Mouse (Mus musculus) cerebellum, adult 18-20 months (tissue): ENCODE measurements around the gene Gpr4.
A peak's percentile ranks its signal among the peaks of the same experiment; 100 is the strongest.

Experiments
- DNase-seq, 2 experiments: peaks; one replicate each; pipeline ENCODE4 v3.0.0; 2021

Gpr4 gene

GRCm38 (mm10) chr7:19211996-19212755, at the start of gene Gpr4:
Gpr4 (plus strand) TSS chr7:19212538.
- no peak for DNase-seq

GRCm38 (mm10) chr7:19162928-19163327, 49.4 kb upstream of the Gpr4 start:
- DNase-seq: no peak

- no peak for DNase-seq
These were observed 48.6 kb upstream of the Gpr4 start for GRCm38 (mm10) chr7:19163752-19164151.

GRCm38 (mm10) chr7:19164189-19164588, 48.1 kb upstream of the Gpr4 start:
- no peak for DNase-seq

- DNase-seq: no peak
These were observed 47.4 kb upstream of the Gpr4 start for GRCm38 (mm10) chr7:19164978-19165377.

- DNase-seq: no peak
These were observed 46.5 kb upstream of the Gpr4 start, which contains the start of gene Gipr for GRCm38 (mm10) chr7:19165656-19166423. Gipr (minus strand) TSS chr7:19166127.

GRCm38 (mm10) chr7:19166990-19167389, 45.3 kb upstream of the Gpr4 start:
- DNase-seq: no peak

- no peak for DNase-seq
These were observed 42.8 kb upstream of the Gpr4 start for GRCm38 (mm10) chr7:19169506-19169905.

- DNase-seq: no peak
These were observed 42.2 kb upstream of the Gpr4 start for GRCm38 (mm10) chr7:19170142-19170541.

GRCm38 (mm10) chr7:19171831-19172230, 40.5 kb upstream of the Gpr4 start:
- DNase-seq: peak; percentile 46 to 52

GRCm38 (mm10) chr7:19172874-19173273, 39.5 kb upstream of the Gpr4 start:
- peak; percentile 69 to 74 for DNase-seq

- peak; percentile 84 to 91 for DNase-seq
These were observed 36.4 kb upstream of the Gpr4 start, which contains the start of gene Eml2 for GRCm38 (mm10) chr7:19175708-19176515. Eml2 (plus strand) TSS chr7:19176421.

GRCm38 (mm10) chr7:19176516-19176947, 35.8 kb upstream of the Gpr4 start:
- DNase-seq: no peak

GRCm38 (mm10) chr7:19177216-19177615, 35.1 kb upstream of the Gpr4 start:
- peak; percentile 25 to 35 for DNase-seq

GRCm38 (mm10) chr7:19178035-19178434, 34.3 kb upstream of the Gpr4 start:
- peak; percentile 48 to 58 for DNase-seq

- peak; percentile 87 to 91 for DNase-seq
These were observed 33.8 kb upstream of the Gpr4 start for GRCm38 (mm10) chr7:19178443-19179092.

GRCm38 (mm10) chr7:19179173-19179572, 33.2 kb upstream of the Gpr4 start:
- peak; percentile 57 to 66 for DNase-seq

- no peak for DNase-seq
These were observed 32.4 kb upstream of the Gpr4 start for GRCm38 (mm10) chr7:19179936-19180335.

- DNase-seq: no peak
These were observed 31.4 kb upstream of the Gpr4 start for GRCm38 (mm10) chr7:19180862-19181429.

- DNase-seq: no peak
These were observed 28.1 kb upstream of the Gpr4 start for GRCm38 (mm10) chr7:19184250-19184649.

- DNase-seq: no peak
These were observed 27.6 kb upstream of the Gpr4 start for GRCm38 (mm10) chr7:19184758-19185157.

- DNase-seq: no peak
These were observed 17.7 kb upstream of the Gpr4 start for GRCm38 (mm10) chr7:19194676-19195075.
